13 mouse cellular contexts compared by ENCODE assay signal in the genomic region with DNA sequence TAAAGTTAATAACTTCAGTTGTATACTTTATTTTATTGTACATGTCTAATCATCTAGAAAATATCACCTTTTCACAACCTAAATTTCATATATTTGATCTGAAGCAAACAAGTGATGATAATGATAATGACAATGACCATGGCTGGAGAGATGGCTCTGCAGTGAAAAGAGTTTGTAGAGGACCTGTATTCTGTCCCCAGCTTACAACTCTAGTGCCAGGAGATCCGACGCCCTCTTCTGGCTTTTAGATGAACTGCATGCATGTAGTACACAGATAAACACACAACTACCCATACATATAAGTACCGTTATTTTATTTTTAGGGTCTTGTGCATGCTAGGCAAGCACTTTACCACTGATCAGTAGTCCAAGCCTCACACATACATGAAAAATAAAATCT. TPM values are rescaled to one million over a fixed set of nuclear protein-coding genes. Genes with fewer than 3 reads are reported as not detected.
A peak's percentile ranks its signal among the peaks of the same experiment; 100 is the strongest.
DNase-seq lines count a peak whose midpoint lies in the region; ATAC-seq and TF ChIP-seq lines count a peak whose summit lies in the region.
"Had no signal": no experiment of that assay in that cellular context is flagged by ENCODE, and none has a peak within 500 bp of the region (broad histone marks: within the 10 kb centered on the region; RNA-seq: fewer than 3 reads in every experiment).

No protein-coding gene starts in this region.

- no peaks in the 10 kb centered on the region for H3K36me3 ChIP-seq in liver, embryonic 14.5 days (replicated peaks; ENCODE audit: control insufficient read depth, insufficient read depth, low read depth)
- H3K36me3 ChIP-seq in CH12.LX (replicated peaks in 1 of 2; ENCODE audit: control insufficient read depth in 1 of 2, insufficient read depth in 1 of 2, low read length in 1 of 2) = peaks cover 2 to 13% of the 10 kb centered on the region in 2 experiments

- H3K27me3 ChIP-seq in liver, embryonic 14.5 days (ENCODE audit: control insufficient read depth, insufficient read depth, low read length) = no peaks in the 10 kb centered on the region
- H3K27me3 ChIP-seq in CH12.LX (replicated peaks) = no peaks in the 10 kb centered on the region
- H3K27me3 ChIP-seq: embryonic facial prominence, embryonic 13.5 days; heart, embryonic 13.5 days; midbrain, embryonic 13.5 days had no signal

- TF ChIP-seq CTCF in liver, embryonic 14.5 days (IDR thresholded peaks at IDR 0.05; ENCODE audit: low read depth) = peak; percentile 30; the same call in 1 of the 2 replicates
- TF ChIP-seq CTCF in CH12.LX (conservative IDR thresholded peaks at IDR 0.05 in 1 of 2, IDR thresholded peaks at IDR 0.05 in 1 of 2; ENCODE audit: low read depth in 2 of 2, low read length in 2 of 2) = peak; percentile 49 to 61

- dilution Hi-C loops in CH12.LX (cut with MboI; ENCODE audit: extremely low pct_ligation_motif_present, extremely low pct_unique_long_range_greater_than_20kb, low sequenced_read_pairs) = no loop called here

- no peak overlapping the region for H3K27ac ChIP-seq in liver, embryonic 14.5 days
- no peak overlapping the region for H3K27ac ChIP-seq in CH12.LX (ENCODE audit: insufficient read depth, low read depth)

- no peak overlapping the region for H3K4me2 ChIP-seq in liver, embryonic 14.5 days (ENCODE audit: low read depth)
- no peak overlapping the region for H3K4me2 ChIP-seq in CH12.LX (ENCODE audit: insufficient read depth, low read depth, poor library complexity, severe bottlenecking)

- no peak overlapping the region for H3K4me3 ChIP-seq in liver, embryonic 14.5 days (ENCODE audit: insufficient read depth in 1 of 2, low read depth in 2 of 2, low read length in 2 of 2)
- no peak overlapping the region for H3K4me3 ChIP-seq in CH12.LX (replicated peaks in 1 of 3; ENCODE audit: low read depth in 2 of 3, low read length in 2 of 3, poor library complexity in 1 of 3)

- H3K9me3 ChIP-seq in liver, embryonic 14.5 days (ENCODE audit: control insufficient read depth, low read length) = no peaks in the 10 kb centered on the region
- H3K9me3 ChIP-seq in CH12.LX (replicated peaks; ENCODE audit: low read length) = peaks cover 3% of the 10 kb centered on the region
- H3K9me3 ChIP-seq: embryonic facial prominence, embryonic 13.5 days; heart, embryonic 13.5 days; midbrain, embryonic 13.5 days had no signal

- H3K79me2 ChIP-seq in CH12.LX (replicated peaks; ENCODE audit: control insufficient read depth, extremely low read depth, insufficient read depth, poor library complexity, severe bottlenecking) = peaks cover 8% of the 10 kb centered on the region

- in situ Hi-C loops in CH12.LX (cut with MboI; ENCODE audit: low pct_ligation_motif_present, low pct_unique_long_range_greater_than_20kb, low sequenced_read_pairs) = loop anchor here (5.0 kb wide), 1 partner anchor 44 kb away; no protein-coding TSS in a partner anchor

- DNase-seq in cerebellum, adult 9-10 months = peak; percentile 40
- DNase-seq in cerebellum, adult 8-10 months = no peak
- DNase-seq in liver, embryonic 14.5 days (ENCODE audit: low read depth in 3 of 3, low spot score in 3 of 3) = no peak
- no peak for DNase-seq in liver
- peak; percentile 50 for DNase-seq in CH12.LX (ENCODE audit: extremely low read depth)
- peak; percentile 17 for DNase-seq in c-Kit-positive CD71-negative TER-119-negative erythroid progenitor cells, embryonic 14.5 days (ENCODE audit: low read depth)
- no peak for DNase-seq in urinary bladder, postnatal 36 days (ENCODE audit: low spot score in 2 of 2)
- DNase-seq in ovary, postnatal 14 days (ENCODE audit: low spot score) = no peak
- DNase-seq: cerebellum, adult 18-20 months had no signal

- no peak for TF ChIP-seq POLR2A in CH12.LX (IDR thresholded peaks at IDR 0.05; ENCODE audit: low read depth, low read length)

- peak; percentile 48 for TF ChIP-seq RAD21 in CH12.LX (IDR thresholded peaks at IDR 0.05; ENCODE audit: low read depth, low read length)

- no peak for ATAC-seq in liver, embryonic 14.5 days (ENCODE audit: insufficient read depth)
- ATAC-seq: intestine, embryonic 16.5 days had no signal

- TF ChIP-seq EP300 in liver, embryonic 14.5 days (IDR thresholded peaks at IDR 0.05; ENCODE audit: low read depth) = no peak
- TF ChIP-seq EP300 in CH12.LX (IDR thresholded peaks at IDR 0.05; ENCODE audit: low read length) = no peak

- H3K4me1 ChIP-seq in liver, embryonic 14.5 days (replicated peaks; ENCODE audit: control insufficient read depth in 2 of 2, insufficient read depth in 2 of 2, low read length in 1 of 2) = peaks cover 0 to 7% of the 10 kb centered on the region in 2 experiments; a peak in 2 of 4 replicates
- peaks cover 9 to 29% of the 10 kb centered on the region in 2 experiments; a peak in 3 of 4 replicates for H3K4me1 ChIP-seq in CH12.LX (ENCODE audit: control insufficient read depth in 1 of 2, insufficient read depth in 2 of 2)

- WGBS in liver, embryonic 14.5 days (ENCODE audit: insufficient replicate concordance) = 27% methylated on average over 3 of the region's 3 CpGs

- H3K9ac ChIP-seq in liver, embryonic 14.5 days (replicated peaks) = no peak overlapping the region
- no peak overlapping the region for H3K9ac ChIP-seq in CH12.LX (ENCODE audit: insufficient read depth, low read depth)
- H3K9ac ChIP-seq: midbrain, embryonic 13.5 days had no signal

TF ChIP-seq in CH12.LX, 34 proteins besides CTCF, POLR2A, EP300 and RAD21:
- TF ChIP-seq TBP (conservative IDR thresholded peaks at IDR 0.05; ENCODE audit: low read depth, low read length) (no peak), JUND (conservative IDR thresholded peaks at IDR 0.05; ENCODE audit: low read depth, low read length) (no peak), SMC3 (IDR thresholded peaks at IDR 0.05; ENCODE audit: low read depth, low read length) (peak; percentile 65)

RNA-seq across cellular contexts. Expression of a gene that starts 1.2 kb away (rescaled TPM):
- 0.78 TPM in 2 replicates for polyA plus RNA-seq in liver, embryonic 14.5 days (2012; rRNA removed)
- 1.5 TPM in 2 replicates for polyA plus RNA-seq in liver, embryonic 14.5 days (2014; fragmentation: Nextera tagmentation; extraction: Ambion mirVana)
- total RNA-seq in CH12.LX (2012; rRNA removed) (8.3 and 8.6 TPM in 2 replicates), CH12.LX (2014; rRNA removed) (4.6 and 6.2 TPM in 2 replicates)
- polyA plus RNA-seq in CH12.LX (2012; ENCODE audit: insufficient read length, low read depth) = 7.0 and 7.7 TPM in 2 replicates

Comparison
In these comparisons a context has a peak if more than half of its experiments do, and no peak if none do; other contexts are left out.
1. DNase-seq: peak in cerebellum, adult 9-10 months (single experiment), CH12.LX (single experiment) and c-Kit-positive CD71-negative TER-119-negative erythroid progenitor cells, embryonic 14.5 days (single experiment); none in cerebellum, adult 8-10 months (single experiment), liver, embryonic 14.5 days (0 of 3), liver (single experiment), urinary bladder, postnatal 36 days (0 of 2) and ovary, postnatal 14 days (single experiment).